Mouse (Mus musculus): ENCODE results near the gene Ralgps1.

- no peak for TF ChIP-seq CTCF (IDR thresholded peaks at IDR 0.05; ENCODE audit: extremely low read depth, insufficient read depth, insufficient read length, insufficient replicate concordance)
- TF ChIP-seq POLR2A (IDR thresholded peaks at IDR 0.05; ENCODE audit: low read depth, low read length): no peak
These were observed 23.8 kb upstream of the Ralgps1 start for GRCm38 (mm10) chr2:33395053-33395452.

Measured in spleen, adult 2 months (tissue).